Mouse (Mus musculus): ENCODE results near the gene Pxdc1. TPM values are rescaled to one million over a fixed set of nuclear protein-coding genes. Genes with fewer than 3 reads are reported as not detected.

Pxdc1 gene
- polyA plus RNA-seq, 1 experiment from 2014 or later = 4.7 TPM

- Histone ChIP-seq H3K4me1 (replicated peaks; ENCODE audit: control insufficient read depth, insufficient read depth, low read length) (no peaks in the 10 kb centered on the region), H3K27ac (ENCODE audit: low read depth, low read length) (no peak overlapping the region), H3K9me3 (ENCODE audit: control insufficient read depth, low read length) (no peaks in the 10 kb centered on the region), H3K9ac (ENCODE audit: low read depth, low read length) (no peak overlapping the region), H3K4me3 (ENCODE audit: low read depth, low read length) (no peak overlapping the region), H3K4me2 (replicated peaks; ENCODE audit: low read depth, low read length) (no peak overlapping the region), H3K36me3 (ENCODE audit: control insufficient read depth, insufficient read depth, low read length) (no peaks in the 10 kb centered on the region), H3K27me3 (ENCODE audit: control insufficient read depth, insufficient read depth, low read length) (no peaks in the 10 kb centered on the region)
- DNase-seq (ENCODE audit: low spot score) (no peak), ATAC-seq (ENCODE audit: low FRiP score) (no peak)
- WGBS = 78% methylated on average over 2 of the region's 2 CpGs
Measured at GRCm38 (mm10) chr13:34602757-34603156, 50.5 kb downstream of the Pxdc1 start.

- Histone ChIP-seq H3K4me2 (replicated peaks; ENCODE audit: low read depth, low read length) (no peak overlapping the region), H3K9ac (ENCODE audit: low read depth, low read length) (no peak overlapping the region), H3K27ac (ENCODE audit: low read depth, low read length) (no peak overlapping the region), H3K9me3 (ENCODE audit: control insufficient read depth, low read length) (no peaks in the 10 kb centered on the region), H3K4me3 (ENCODE audit: low read depth, low read length) (no peak overlapping the region), H3K36me3 (ENCODE audit: control insufficient read depth, insufficient read depth, low read length) (no peaks in the 10 kb centered on the region), H3K4me1 (replicated peaks; ENCODE audit: control insufficient read depth, insufficient read depth, low read length) (no peaks in the 10 kb centered on the region), H3K27me3 (ENCODE audit: control insufficient read depth, insufficient read depth, low read length) (no peaks in the 10 kb centered on the region)
- ATAC-seq (ENCODE audit: low FRiP score) (no peak), DNase-seq (ENCODE audit: low spot score) (no peak)
Measured at GRCm38 (mm10) chr13:34596797-34597196, 56.5 kb downstream of the Pxdc1 start.

Other genes with a start within 250 kb of the Pxdc1 start
- not detected in 2 replicates for gene Fam50b, start 81.4 kb upstream of the Pxdc1 start, polyA plus RNA-seq (2014; fragmentation: Nextera tagmentation; extraction: Ambion mirVana)
- gene Prpf4b, start 221.8 kb upstream of the Pxdc1 start, polyA plus RNA-seq (2014; fragmentation: Nextera tagmentation; extraction: Ambion mirVana) = 101 and 116 TPM in 2 replicates